Mouse (Mus musculus): ENCODE measurements around the gene B4galt4.
"Not testable (repeated sequence)": the region's sequence is repeated elsewhere in the genome, so short reads cannot be mapped to it uniquely, and the experiment has no call there.

Gene B4galt4

GRCm38 (mm10) chr16:38742113-38742658 lies at the start of gene B4galt4:
Gene B4galt4 (plus strand): TSS chr16:38742264.
- peak; percentile 71 to 82 for DNase-seq

- no peak for DNase-seq
Measured at GRCm38 (mm10) chr16:38694906-38695540, 47.0 kb upstream of the B4galt4 start.

- DNase-seq = no peak
Measured at GRCm38 (mm10) chr16:38695557-38695956, 46.5 kb upstream of the B4galt4 start.

GRCm38 (mm10) chr16:38697611-38698010 lies 44.5 kb upstream of the B4galt4 start:
- DNase-seq = no peak

- no peak for DNase-seq
Measured at GRCm38 (mm10) chr16:38700392-38701162, 41.5 kb upstream of the B4galt4 start.

GRCm38 (mm10) chr16:38701492-38702185 lies 40.4 kb upstream of the B4galt4 start:
- no peak for DNase-seq

- DNase-seq = no peak
Measured at GRCm38 (mm10) chr16:38702316-38702715, 39.7 kb upstream of the B4galt4 start.

GRCm38 (mm10) chr16:38703501-38703900 lies 38.6 kb upstream of the B4galt4 start:
- DNase-seq = no peak

GRCm38 (mm10) chr16:38705531-38706281 lies 36.4 kb upstream of the B4galt4 start:
- DNase-seq = no peak

- no peak for DNase-seq
Measured at GRCm38 (mm10) chr16:38706782-38707181, 35.3 kb upstream of the B4galt4 start.

- no peak for DNase-seq
Measured at GRCm38 (mm10) chr16:38708962-38709520, 33.0 kb upstream of the B4galt4 start.

- DNase-seq = no peak
Measured at GRCm38 (mm10) chr16:38711245-38711644, 30.8 kb upstream of the B4galt4 start.

GRCm38 (mm10) chr16:38712105-38712504 lies 30.0 kb upstream of the B4galt4 start:
- DNase-seq = no peak

- DNase-seq = peak; percentile 64 to 65
Measured at GRCm38 (mm10) chr16:38712581-38713403, 29.3 kb upstream of the B4galt4 start, which contains the start of gene Arhgap31. Gene Arhgap31 (minus strand): TSS chr16:38713274.

- DNase-seq = no peak
Measured at GRCm38 (mm10) chr16:38713404-38714258, 28.4 kb upstream of the B4galt4 start.

GRCm38 (mm10) chr16:38714259-38714526 lies 27.9 kb upstream of the B4galt4 start:
- DNase-seq = not testable (repeated sequence)

GRCm38 (mm10) chr16:38721377-38721776 lies 20.7 kb upstream of the B4galt4 start:
- DNase-seq = no peak

- DNase-seq = peak; percentile 36 to 42
Measured at GRCm38 (mm10) chr16:38724256-38724655, 17.8 kb upstream of the B4galt4 start.

- DNase-seq = no peak
Measured at GRCm38 (mm10) chr16:38724974-38725373, 17.1 kb upstream of the B4galt4 start.

GRCm38 (mm10) chr16:38728576-38729132 lies 13.4 kb upstream of the B4galt4 start:
- no peak for DNase-seq
